27 mouse cellular contexts compared by ENCODE assay signal in the genomic region with DNA sequence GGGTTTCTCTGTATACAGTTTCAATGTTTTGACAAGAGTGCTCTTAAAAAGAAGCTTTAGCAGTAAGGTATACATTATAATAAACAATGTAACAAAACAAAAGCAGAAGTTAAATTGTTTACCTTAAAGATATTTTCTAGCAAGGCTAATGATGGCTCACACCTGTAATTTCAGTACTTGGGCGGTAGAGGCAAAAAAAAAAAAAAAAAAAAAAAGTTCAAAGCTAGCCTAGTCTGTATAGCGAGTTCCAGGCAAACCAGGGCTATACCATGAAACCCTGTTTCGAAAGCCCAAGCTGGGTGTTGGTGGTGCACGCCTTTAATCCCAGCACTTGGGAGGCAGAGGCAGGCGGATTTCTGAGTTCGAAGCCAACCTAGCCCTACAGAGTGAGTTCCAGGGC.
"Had no signal": no experiment of that assay in that cellular context is flagged by ENCODE, and none has a peak within 500 bp of the region (broad histone marks: within the 10 kb centered on the region; RNA-seq: fewer than 3 reads in every experiment).

No protein-coding gene starts in this region.

- H3K9ac ChIP-seq: heart, embryonic 13.5 days; heart, embryonic 15.5 days; hindbrain, embryonic 13.5 days; hindbrain, embryonic 15.5 days; kidney, embryonic 15.5 days; limb, embryonic 13.5 days; limb, embryonic 15.5 days; liver, embryonic 14.5 days had no signal

- H3K4me3 ChIP-seq: heart, adult 2 months; heart, embryonic 13.5 days; heart, embryonic 15.5 days; hindbrain, embryonic 13.5 days; hindbrain, embryonic 15.5 days; kidney, embryonic 15.5 days; limb, embryonic 13.5 days; limb, embryonic 15.5 days had no signal

- H3K9me3 ChIP-seq: heart, embryonic 13.5 days; heart, embryonic 15.5 days; hindbrain, embryonic 13.5 days; hindbrain, embryonic 15.5 days; kidney, embryonic 15.5 days; limb, embryonic 13.5 days; limb, embryonic 15.5 days had no signal

- H3K27ac ChIP-seq: heart, adult 2 months; heart, embryonic 13.5 days; heart, embryonic 15.5 days; hindbrain, embryonic 13.5 days; hindbrain, embryonic 15.5 days; hindbrain, postnatal 0 days; kidney, embryonic 15.5 days; kidney, postnatal 0 days; limb, embryonic 13.5 days; limb, embryonic 15.5 days; liver, embryonic 14.5 days had no signal

- H3K4me2 ChIP-seq: heart, embryonic 11.5 days; heart, embryonic 13.5 days; heart, embryonic 15.5 days; hindbrain, embryonic 13.5 days; hindbrain, embryonic 15.5 days; kidney, embryonic 15.5 days; limb, embryonic 13.5 days; limb, embryonic 15.5 days; liver, embryonic 11.5 days had no signal

- DNase-seq: gastrocnemius, postnatal 14 days; gastrocnemius, postnatal 36 days; heart, adult 11 months; heart, adult 2 months; heart, postnatal 14 days; heart, postnatal 36 days; kidney, adult 11 months; kidney, adult 2 months; kidney, adult 9 months; kidney, postnatal 14 days; kidney, postnatal 36 days; layer of hippocampus, adult 9-11 months; layer of hippocampus, postnatal 36 days; left cerebral cortex, postnatal 4 days had no signal

- H3K27me3 ChIP-seq: heart, embryonic 13.5 days; heart, embryonic 15.5 days; hindbrain, embryonic 13.5 days; hindbrain, embryonic 15.5 days; kidney, embryonic 15.5 days; limb, embryonic 13.5 days; limb, embryonic 15.5 days had no signal

- H3K4me1 ChIP-seq: limb, embryonic 13.5 days; limb, embryonic 15.5 days had no signal

- ATAC-seq: hindbrain, postnatal 0 days; intestine, embryonic 16.5 days had no signal

- H3K36me3 ChIP-seq: heart, embryonic 13.5 days; heart, embryonic 15.5 days; hindbrain, embryonic 13.5 days; hindbrain, embryonic 15.5 days; kidney, embryonic 15.5 days; limb, embryonic 13.5 days; limb, embryonic 15.5 days had no signal
